Mouse (Mus musculus): ENCODE measurements around the gene Pecr.

Gene Pecr

GRCm38 (mm10) chr1:72283992-72284485, at the start of gene Pecr, which contains the start of gene Tmem169:
Pecr (minus strand) TSS chr1:72284314.
Tmem169 (plus strand) TSS chr1:72284369.
- peak; percentile 95 for DNase-seq (ENCODE audit: low read depth)

- DNase-seq (ENCODE audit: low read depth), result peak; percentile 17
These were observed 42.2 kb upstream of the Pecr start for GRCm38 (mm10) chr1:72326162-72326821.

DNA sequence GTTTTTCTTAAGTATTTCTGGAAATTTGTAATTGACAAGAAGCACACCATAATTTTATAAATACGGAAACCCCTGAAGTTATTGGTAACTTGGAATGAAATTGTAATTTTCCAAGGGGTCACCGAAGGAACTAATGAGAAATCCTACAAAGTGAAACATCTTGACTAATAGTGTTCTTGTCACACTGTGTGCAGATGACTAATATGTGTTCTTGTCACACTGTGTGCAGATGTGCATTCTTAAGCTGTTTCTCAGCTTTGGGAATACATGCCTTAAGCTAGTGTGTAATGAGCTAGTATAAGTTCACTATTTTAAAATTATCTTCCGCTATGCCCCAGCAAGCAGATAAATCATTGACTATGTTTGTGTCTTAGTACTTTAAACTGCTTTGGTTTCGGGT, 39.1 kb upstream of the Pecr start:
- no peak for DNase-seq (ENCODE audit: low read depth)

DNA sequence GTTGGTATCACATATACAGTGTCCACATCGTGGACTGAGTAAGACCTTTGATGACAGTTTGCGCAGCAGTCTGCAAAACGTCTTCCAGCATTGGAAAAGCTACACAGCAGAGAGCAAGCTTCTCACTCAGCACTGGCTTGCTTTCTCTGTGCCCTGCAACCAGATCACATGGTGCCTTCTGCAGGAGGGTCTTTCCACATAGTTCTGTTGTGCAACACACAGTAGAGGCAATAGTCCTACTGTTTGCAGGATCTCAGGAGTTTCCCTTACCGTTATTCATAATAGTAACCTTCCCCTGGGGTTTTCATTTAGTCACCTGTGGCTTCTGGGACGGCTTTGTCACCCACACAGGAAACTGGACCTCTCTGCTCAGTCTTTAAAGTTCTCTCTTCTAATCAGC, 36.6 kb upstream of the Pecr start:
- peak; percentile 69 for DNase-seq (ENCODE audit: low read depth)

- DNase-seq (ENCODE audit: low read depth), result no peak
These were observed 32.8 kb upstream of the Pecr start for GRCm38 (mm10) chr1:72316901-72317300.

- no peak for DNase-seq (ENCODE audit: low read depth)
These were observed 32.3 kb upstream of the Pecr start for GRCm38 (mm10) chr1:72316409-72316808.

GRCm38 (mm10) chr1:72315447-72315846, 31.3 kb upstream of the Pecr start:
- no peak for DNase-seq (ENCODE audit: low read depth)

DNA sequence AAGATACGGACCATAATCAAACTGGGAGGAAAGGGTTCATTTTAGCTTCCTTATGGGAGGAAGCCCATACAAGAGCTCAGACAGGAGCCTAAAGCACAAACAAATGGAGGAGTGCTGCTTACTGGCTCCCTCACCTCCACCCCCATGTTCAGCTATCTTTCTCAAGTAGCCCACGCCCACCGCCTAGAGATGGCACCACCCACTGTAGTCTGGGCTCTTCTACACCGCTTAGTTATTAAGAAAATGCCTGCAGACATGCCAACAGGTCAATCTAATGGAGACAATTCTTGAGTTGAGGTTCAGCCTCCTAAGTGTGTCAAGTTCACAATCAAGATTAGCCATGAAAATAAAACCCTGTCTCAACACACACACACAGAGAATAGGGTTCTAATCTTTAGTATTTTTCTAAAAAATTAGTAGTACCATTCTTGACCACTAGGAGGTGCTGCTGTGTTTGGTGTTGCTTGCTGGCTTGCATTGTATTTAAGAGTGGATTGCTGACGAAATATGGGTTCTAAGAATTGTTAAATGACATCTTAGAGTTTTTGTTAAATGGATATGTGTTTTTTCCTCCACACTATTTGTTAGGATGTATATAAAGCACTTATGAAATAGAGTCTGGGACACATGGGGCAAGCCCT, 29.4 kb upstream of the Pecr start:
- peak; percentile 64 for DNase-seq (ENCODE audit: low read depth)

DNA sequence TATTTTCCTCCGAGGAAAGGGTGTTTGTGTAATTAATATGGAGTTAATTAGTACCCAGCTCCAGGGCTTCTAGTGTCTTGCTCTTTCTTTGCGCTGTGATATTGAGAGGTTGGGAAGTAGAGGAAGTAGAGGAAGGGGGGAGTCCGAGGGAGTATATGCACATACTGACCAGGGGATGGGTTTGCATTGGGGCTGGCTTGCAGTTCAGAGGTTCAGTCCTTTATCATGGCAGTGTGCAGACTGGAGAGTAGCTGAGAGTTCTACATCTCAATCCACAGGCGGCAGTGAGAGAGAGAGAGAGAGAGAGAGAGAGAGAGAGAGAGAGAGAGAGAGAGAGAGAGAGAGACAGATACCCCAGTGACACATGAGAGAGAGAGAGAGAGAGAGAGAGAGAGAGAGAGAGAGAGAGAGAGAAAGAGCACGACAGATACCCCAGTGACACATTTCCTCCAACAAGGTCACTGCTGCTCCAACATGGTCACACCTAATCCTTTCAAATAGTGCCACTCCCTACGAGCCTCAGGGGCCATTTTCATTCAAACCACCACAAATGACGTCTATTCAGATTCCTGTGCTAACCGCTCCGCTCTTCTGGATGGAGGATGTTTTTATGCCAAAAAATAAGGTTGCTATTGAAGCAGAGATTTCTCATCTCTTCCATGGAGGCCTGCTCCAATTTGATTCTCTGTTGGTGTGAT, 28.7 kb upstream of the Pecr start:
- DNase-seq (ENCODE audit: low read depth), result no peak

DNA sequence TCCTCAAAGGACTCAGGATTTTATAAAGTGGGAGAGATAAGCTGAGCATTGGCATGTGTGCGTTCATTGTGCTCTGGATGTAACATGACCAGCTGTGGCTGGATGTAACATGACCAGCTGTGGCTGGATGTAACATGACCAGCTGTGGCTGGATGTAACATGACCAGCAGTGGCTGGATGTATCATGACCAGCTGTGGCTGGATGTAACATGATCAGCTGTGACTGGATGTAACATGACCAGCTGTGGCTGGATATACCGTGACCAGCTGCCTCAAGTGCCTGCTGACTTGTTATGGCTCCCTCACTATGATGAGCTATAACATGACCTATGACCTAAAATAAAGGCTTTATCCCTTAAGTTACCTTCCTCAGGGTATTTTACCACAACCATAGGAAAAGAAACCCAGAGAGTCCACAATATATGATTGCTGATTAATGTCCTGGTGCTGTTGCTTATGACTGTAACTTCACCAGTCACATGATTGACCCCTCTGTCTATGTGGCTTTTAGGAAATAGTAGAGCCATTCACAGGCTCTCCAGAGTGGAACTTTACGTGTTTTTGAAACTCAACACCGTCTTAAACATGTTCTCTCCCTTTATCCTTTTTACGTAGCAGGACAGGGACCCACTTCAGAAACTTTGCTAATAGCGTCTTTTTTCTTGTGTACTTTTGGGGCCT, 25.8 kb upstream of the Pecr start:
- DNase-seq (ENCODE audit: low read depth), result peak; percentile 72

GRCm38 (mm10) chr1:72308919-72309318, 24.8 kb upstream of the Pecr start:
- DNase-seq (ENCODE audit: low read depth), result no peak

DNA sequence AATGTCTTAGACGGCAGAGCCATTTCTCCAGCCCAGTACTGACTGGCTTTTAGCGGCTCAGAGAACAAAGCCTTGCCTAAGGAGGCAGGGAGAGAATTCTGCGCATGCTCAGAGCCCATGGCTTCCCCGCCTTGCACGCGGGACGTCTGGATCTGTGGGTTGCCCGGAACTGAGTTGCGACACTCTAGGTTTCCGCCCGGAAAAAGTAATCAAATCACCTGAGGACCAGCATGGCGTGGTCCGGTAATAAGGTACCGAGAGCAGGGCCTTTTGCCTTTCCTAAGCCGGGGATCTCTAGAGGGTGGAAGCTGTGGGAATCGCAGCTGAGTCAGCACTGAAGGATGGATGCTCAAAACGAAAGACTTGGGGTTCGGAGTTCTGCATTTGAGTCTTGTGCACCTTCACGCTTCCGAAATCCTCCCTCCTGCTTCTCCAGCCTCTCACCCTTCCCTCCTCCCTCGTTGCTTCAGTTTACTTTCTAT, 23.2 kb upstream of the Pecr start, which contains the start of gene Xrcc5:
Xrcc5 (plus strand) TSS at position 105 of the 482 bp plus-strand sequence.
- peak; percentile 88 for DNase-seq (ENCODE audit: low read depth)

- DNase-seq (ENCODE audit: low read depth), result no peak
These were observed 22.6 kb upstream of the Pecr start for GRCm38 (mm10) chr1:72306679-72307181.

DNA sequence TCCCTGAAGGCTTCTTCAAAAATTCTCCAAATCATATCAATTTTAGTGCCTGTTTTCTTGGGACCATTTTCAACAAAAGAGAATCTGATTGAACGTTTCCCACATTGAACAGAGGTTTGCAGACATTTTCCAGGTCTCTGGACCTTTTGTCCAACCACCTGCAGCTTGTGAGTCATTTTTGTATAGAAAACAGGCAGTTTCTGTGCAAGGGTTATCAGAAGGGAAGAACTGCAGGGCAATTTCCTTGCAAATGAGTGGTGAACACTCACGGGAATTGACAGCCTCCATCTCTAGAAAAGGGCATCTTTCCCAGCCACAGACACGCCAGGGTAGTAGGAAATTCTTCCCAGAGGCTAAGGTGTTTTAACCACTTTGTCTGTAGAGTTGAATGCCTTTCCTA, 22.1 kb upstream of the Pecr start:
- DNase-seq (ENCODE audit: low read depth), result no peak

DNA sequence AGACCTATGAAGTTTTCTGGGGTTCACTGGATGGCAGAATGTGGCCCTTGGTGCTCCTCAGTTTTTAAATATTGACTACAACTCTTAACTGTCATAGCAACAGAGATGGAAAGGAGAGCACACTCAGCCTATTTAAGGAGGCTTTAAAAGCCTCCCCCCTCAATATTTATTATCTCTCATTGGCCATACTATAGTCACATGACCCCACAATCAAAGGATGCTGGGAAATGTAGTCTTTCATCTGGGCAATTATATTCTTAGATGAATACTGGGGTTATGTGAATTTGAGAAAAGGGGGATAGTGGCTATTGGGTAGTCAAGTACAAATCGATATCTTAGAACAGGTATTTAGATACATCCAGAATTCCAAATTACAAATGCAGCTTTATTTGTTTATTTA, 17.7 kb upstream of the Pecr start:
- DNase-seq (ENCODE audit: low read depth), result no peak

GRCm38 (mm10) chr1:72295746-72296145, 11.6 kb upstream of the Pecr start:
- DNase-seq (ENCODE audit: low read depth), result no peak

DNA sequence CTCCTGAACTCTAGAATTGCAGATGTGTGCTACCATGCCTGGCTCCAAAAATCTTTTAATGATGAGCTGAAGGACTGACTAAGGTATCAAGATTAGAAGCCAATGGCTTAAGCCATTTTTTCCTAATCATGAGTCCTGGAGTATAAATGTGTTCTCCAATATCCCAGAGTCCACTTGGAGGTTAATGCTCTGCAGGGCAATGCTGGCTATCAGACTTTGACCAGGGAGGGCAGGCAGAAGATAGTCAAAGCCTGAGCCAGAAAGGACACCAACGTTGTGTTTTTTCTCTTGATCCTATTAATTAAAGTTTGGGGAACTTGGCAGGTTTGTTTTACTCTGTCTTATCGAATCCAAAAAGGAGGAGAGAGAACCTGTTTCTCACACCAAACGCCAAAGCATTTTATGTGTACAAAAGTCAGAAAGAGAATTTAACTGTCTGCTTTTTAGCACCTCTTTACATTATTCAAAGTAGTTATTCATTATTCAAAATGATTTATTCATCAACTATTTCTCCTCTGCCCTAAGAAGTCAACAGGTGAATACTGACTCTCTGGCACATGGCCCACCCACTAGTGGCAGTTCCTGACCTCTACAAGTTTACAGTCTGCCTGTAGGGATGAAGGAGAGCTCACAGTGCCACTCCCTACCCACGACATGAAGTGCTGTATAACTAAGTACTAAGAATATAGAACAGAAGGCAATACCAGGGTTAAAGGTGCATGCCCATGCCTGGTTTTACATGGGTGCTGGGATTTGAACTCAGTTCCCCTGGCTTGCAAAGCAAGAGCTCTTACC, 10.0 kb upstream of the Pecr start:
- DNase-seq (ENCODE audit: low read depth), result no peak

GRCm38 (mm10) chr1:72291925-72292324, 7.8 kb upstream of the Pecr start:
- no peak for DNase-seq (ENCODE audit: low read depth)

DNA sequence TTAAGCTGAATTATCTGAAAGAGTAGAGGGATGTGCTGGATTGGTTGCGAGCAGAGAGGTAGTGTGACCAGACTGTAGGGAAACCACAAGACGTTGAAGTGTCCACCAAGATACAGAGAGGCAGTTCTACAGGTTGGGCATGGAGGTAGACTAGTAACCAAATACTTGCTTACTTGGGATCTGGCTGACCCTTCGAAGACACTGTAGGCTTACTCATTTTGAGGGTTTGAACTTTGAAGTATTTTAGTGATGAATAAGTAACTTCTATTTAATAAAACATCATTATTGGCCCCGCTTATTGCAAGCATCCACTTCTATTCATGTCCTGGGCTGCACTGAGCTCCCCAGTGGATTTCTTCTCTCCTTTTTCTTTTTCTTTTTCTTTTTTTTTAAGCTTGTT, 7.3 kb upstream of the Pecr start:
- no peak for DNase-seq (ENCODE audit: low read depth)

DNA sequence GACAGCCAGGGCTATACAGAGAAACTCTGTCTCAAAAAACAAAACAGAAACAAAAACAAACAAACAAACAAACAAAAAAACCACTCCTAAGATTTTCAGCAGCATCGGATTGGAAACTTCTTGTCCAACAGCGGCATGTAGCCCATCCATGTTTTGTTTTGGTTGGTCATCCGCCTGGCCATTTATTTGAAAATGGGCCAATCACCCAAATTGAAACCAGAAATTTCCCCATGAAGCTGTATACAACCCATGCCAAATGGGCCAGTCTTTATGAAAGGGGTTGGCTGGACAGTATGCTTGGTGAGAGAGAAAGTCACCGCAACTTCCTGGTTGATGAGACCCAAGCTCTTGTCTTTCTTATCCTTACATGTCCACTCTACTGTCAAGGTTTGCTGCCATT, 6.8 kb upstream of the Pecr start:
- DNase-seq (ENCODE audit: low read depth), result no peak

DNA sequence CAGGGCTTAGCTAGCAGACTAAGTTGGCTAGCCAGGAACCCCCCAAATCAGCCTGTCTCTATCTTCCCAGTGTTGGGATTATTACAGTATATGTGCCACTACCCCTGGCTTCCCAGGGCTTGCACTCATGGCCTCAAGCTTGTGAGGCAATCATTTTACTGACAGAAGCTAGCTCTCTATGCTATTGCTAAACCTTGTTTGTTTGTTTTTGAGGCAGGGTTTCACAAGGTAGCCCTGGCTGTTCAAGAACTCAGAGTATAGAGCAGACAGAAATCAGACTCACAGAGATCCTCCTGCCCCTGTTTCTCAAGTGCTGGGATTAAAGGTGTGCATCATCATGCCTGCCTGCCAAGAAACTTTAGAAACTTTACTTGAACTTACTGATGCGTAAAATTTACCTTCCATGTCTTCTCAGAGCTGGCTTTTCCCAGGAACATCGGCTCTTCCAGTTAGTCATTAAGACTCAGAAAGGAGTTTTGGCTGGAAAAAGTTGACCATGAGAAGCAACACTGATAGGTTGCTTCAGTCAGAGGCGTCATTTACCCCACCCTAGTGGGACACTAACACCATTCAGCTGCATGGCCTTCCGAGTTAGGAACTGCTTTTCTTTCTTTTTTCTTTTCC, 4.5 kb upstream of the Pecr start:
- no peak for DNase-seq (ENCODE audit: low read depth)

All from 416B (cell line).